Mouse (Mus musculus) CH12.LX (cell line): ENCODE measurements at regions not wholly inside any gene's neighbourhood (a gene's known extent, or its start where the extent isn't known, plus 50 kb on each side); places are given as distances from the start of the nearest gene placed in this dataset.

Experiments
- CTCF ChIP-seq, 2 experiments: IDR thresholded peaks in 1 of 2; conservative IDR thresholded peaks in 1 of 2; 2 replicates each; pipeline ENCODE4 v1.5.1; 2011 to 2012; ENCODE audit warnings: low read depth in 2 of 2, low read length in 2 of 2, improper control_type of control experiment in 1 of 2, inconsistent platforms in 1 of 2, mild to moderate bottlenecking in 1 of 2, moderate library complexity in 1 of 2
- E2F4 ChIP-seq: IDR thresholded peaks from 2 replicates; pipeline ENCODE4 v1.6.1; 2011; ENCODE audit warnings: low read depth, low read length, improper control_type of control experiment; ENCODE audit not compliant: insufficient replicate concordance
- MAX ChIP-seq: IDR thresholded peaks from 2 replicates; pipeline ENCODE4 v1.6.1; 2011; ENCODE audit warnings: low read length, improper control_type of control experiment
- POLR2A ChIP-seq: IDR thresholded peaks from 2 replicates; pipeline ENCODE4 v1.6.1; 2011; ENCODE audit warnings: low read depth, mild to moderate bottlenecking, improper control_type of control experiment, low read length
- USF2 ChIP-seq: conservative IDR thresholded peaks from 2 replicates; pipeline ENCODE4 v1.6.1; 2011; ENCODE audit warnings: low read depth, low read length, improper control_type of control experiment

GRCm38 (mm10) chr5:51144842-51145241 is 422.7 kb downstream of the Ppargc1a start:
- TF ChIP-seq POLR2A (no peak), CTCF (conservative IDR thresholded peaks at IDR 0.05 in 1 of 2, IDR thresholded peaks at IDR 0.05 in 1 of 2; ENCODE audit: low read depth in 2 of 2, low read length in 2 of 2) (no peak), USF2 (no peak), MAX (no peak), E2F4 (no peak)
